Mouse (Mus musculus): ENCODE data around the gene Fbxo6. TPM values are rescaled to one million over a fixed set of nuclear protein-coding genes. Genes with fewer than 3 reads are reported as not detected.
"Not testable (repeated sequence)": the region's sequence is repeated elsewhere in the genome, so short reads cannot be mapped to it uniquely, and the experiment has no call there.

Fbxo6 gene
- polyA plus RNA-seq, 1 experiment from 2014 or later = 11.5 TPM

DNA sequence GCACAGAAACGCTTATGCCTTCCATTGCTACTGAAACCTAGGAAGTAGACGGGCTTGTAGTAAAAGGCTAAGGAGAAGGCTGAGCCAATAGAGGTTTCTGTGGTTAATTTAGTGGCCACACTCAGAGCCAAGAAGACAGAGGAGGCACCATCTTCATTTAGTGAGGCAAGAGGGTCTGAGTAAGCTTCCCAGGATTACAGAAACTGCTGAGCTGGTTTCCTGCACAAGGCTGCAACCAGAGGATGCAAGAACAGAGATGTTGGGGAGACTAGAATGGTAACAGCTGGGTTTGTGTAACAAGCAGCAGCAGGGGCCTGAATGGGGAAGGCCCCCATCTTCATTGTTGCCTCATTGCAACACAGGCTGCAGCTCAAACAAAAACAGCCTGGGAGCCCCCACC lies 23.3 kb downstream of the Fbxo6 start:
- H3K9me3 ChIP-seq (ENCODE audit: control insufficient read depth, low read length) = no peaks in the 10 kb centered on the region; the same call in 1 of the 2 replicates
- H3K4me3 ChIP-seq (ENCODE audit: low read depth, low read length) = no peak overlapping the region
- 68% methylated on average over 2 of the region's 2 CpGs for WGBS
- H3K9ac ChIP-seq (ENCODE audit: low read length) = no peak overlapping the region
- ATAC-seq (ENCODE audit: insufficient number of reproducible peaks, low FRiP score, low TSS enrichment, low read depth) (no peak), DNase-seq (ENCODE audit: low spot score) (no peak)
- H3K27ac ChIP-seq (replicated peaks; ENCODE audit: low read depth, low read length) = no peak overlapping the region
- H3K36me3 ChIP-seq (ENCODE audit: control insufficient read depth, insufficient read depth, low read length) = no peaks in the 10 kb centered on the region
- H3K27me3 ChIP-seq (ENCODE audit: control insufficient read depth, insufficient read depth, low read length) = peaks cover 8% of the 10 kb centered on the region; the same call in 1 of the 2 replicates
- H3K4me2 ChIP-seq (ENCODE audit: low read depth, severe bottlenecking) = no peak overlapping the region
- peaks cover 5% of the 10 kb centered on the region for H3K4me1 ChIP-seq (ENCODE audit: control insufficient read depth, insufficient read depth, low read length)

DNA sequence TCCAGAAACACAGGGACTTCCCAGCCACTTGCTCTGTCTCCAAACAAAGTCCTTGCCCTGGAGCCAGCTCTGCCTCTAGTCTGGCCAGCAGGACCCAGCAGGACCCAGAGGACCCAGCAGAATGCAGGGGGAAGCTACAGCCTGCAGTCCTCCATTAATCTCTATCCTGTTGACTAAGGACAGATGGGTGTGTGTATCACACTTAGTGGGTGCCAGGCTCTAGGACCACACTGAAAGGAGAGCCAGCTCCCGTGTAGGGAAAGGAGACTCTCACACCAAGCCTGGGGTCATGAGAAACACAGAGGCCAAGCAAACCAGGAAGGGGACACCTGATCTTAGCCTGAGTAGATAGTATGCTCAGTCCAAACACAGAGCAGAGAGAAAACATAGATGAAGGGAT lies 23.7 kb downstream of the Fbxo6 start:
- WGBS = 64% methylated on average over 1 of the region's 1 CpGs
- H3K27me3 ChIP-seq (ENCODE audit: control insufficient read depth, insufficient read depth, low read length) = peaks cover 8% of the 10 kb centered on the region; the same call in 1 of the 2 replicates
- H3K4me1 ChIP-seq (ENCODE audit: control insufficient read depth, insufficient read depth, low read length) = peaks cover 5% of the 10 kb centered on the region
- H3K9me3 ChIP-seq (ENCODE audit: control insufficient read depth, low read length) = no peaks in the 10 kb centered on the region
- H3K4me3 ChIP-seq (ENCODE audit: low read depth, low read length) = no peak overlapping the region
- no peak overlapping the region for H3K27ac ChIP-seq (replicated peaks; ENCODE audit: low read depth, low read length)
- no peak overlapping the region for H3K9ac ChIP-seq (ENCODE audit: low read length)
- no peak for DNase-seq (ENCODE audit: low spot score)
- no peak overlapping the region for H3K4me2 ChIP-seq (ENCODE audit: low read depth, severe bottlenecking)
- ATAC-seq (ENCODE audit: insufficient number of reproducible peaks, low FRiP score, low TSS enrichment, low read depth) = no peak
- no peaks in the 10 kb centered on the region for H3K36me3 ChIP-seq (ENCODE audit: control insufficient read depth, insufficient read depth, low read length)

DNA sequence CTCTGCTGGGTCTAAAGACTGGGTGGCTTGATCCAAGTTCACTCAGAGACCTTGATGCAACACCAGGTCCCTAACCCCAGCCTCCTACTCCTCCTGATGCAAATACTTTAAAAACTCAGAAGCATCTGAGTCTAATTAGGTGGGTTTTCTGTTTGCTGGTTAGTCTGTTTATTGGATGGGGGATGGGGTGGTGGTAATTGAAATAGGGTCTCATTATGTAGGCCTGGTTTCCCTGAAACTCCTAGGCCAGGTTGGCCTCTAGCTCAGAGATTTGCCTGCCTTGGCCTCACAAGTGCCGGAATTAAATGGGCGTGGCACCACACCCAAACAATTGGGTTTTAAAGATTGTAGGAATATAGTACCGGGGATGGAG lies 29.3 kb downstream of the Fbxo6 start:
- 27% methylated on average over 3 of the region's 3 CpGs for WGBS
- no peak for DNase-seq (ENCODE audit: low spot score)
- Histone ChIP-seq H3K27me3 (ENCODE audit: control insufficient read depth, insufficient read depth, low read length) (no peaks in the 10 kb centered on the region), H3K9me3 (ENCODE audit: control insufficient read depth, low read length) (no peaks in the 10 kb centered on the region), H3K9ac (ENCODE audit: low read length) (peak overlapping the region; percentile 17; the same call in 1 of the 2 replicates), H3K36me3 (ENCODE audit: control insufficient read depth, insufficient read depth, low read length) (no peaks in the 10 kb centered on the region), H3K4me1 (ENCODE audit: control insufficient read depth, insufficient read depth, low read length) (peaks cover 6% of the 10 kb centered on the region), H3K4me3 (ENCODE audit: low read depth, low read length) (no peak overlapping the region), H3K4me2 (ENCODE audit: low read depth, severe bottlenecking) (peak overlapping the region; percentile 14; the same call in 1 of the 2 replicates), H3K27ac (replicated peaks; ENCODE audit: low read depth, low read length) (peak overlapping the region; percentile 82)
- peak; percentile 53 for ATAC-seq (ENCODE audit: insufficient number of reproducible peaks, low FRiP score, low TSS enrichment, low read depth)

DNA sequence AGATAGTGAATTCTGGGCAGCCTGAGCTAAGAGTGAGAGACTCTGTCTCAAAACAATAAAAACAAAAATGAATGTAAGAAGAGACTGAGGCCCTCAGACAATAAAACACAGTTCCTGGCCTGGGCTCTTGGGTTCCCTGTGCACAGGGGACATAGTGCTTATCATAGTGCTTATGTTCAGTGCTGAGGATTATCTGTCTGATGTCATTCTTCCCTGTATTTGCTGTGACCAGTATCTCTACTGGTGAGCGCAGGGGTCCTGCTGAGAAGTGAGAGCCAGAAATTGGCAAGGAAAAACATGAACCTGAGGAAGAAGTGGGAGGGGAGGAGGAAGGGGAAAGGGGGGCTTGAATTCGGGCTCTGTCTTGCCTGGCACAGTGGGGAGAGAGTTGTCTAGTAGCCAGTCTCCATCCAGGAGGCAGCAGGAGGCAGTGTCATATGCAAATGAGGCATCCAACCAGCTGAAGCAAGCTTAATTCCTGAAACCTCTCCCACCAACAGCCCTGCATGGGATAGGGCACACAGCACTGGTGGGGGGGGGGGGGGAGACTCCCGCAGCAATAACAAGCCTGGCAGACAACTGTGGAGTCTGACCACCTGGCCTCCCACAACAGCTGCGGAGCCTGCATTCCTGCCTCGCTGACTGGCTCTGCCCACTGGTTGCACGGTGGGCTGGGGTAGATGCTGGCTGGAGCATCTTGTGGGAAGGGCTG lies 29.8 kb downstream of the Fbxo6 start:
- Histone ChIP-seq H3K4me3 (ENCODE audit: low read depth, low read length) (0 out of 2 replicates have a peak overlapping the region, but pooled peaks have one; percentile 3), H3K4me2 (ENCODE audit: low read depth, severe bottlenecking) (peak overlapping the region; percentile 14), H3K4me1 (ENCODE audit: control insufficient read depth, insufficient read depth, low read length) (peaks cover 6% of the 10 kb centered on the region), H3K9ac (ENCODE audit: low read length) (peak overlapping the region; percentile 17; the same call in 1 of the 2 replicates), H3K27ac (replicated peaks; ENCODE audit: low read depth, low read length) (peak overlapping the region; percentile 82), H3K36me3 (ENCODE audit: control insufficient read depth, insufficient read depth, low read length) (no peaks in the 10 kb centered on the region), H3K27me3 (ENCODE audit: control insufficient read depth, insufficient read depth, low read length) (no peaks in the 10 kb centered on the region), H3K9me3 (ENCODE audit: control insufficient read depth, low read length) (no peaks in the 10 kb centered on the region)
- WGBS = 6% methylated on average over 6 of the region's 6 CpGs
- peak; percentile 81 for DNase-seq (ENCODE audit: low spot score)
- ATAC-seq (ENCODE audit: insufficient number of reproducible peaks, low FRiP score, low TSS enrichment, low read depth) = peak; percentile 86

DNA sequence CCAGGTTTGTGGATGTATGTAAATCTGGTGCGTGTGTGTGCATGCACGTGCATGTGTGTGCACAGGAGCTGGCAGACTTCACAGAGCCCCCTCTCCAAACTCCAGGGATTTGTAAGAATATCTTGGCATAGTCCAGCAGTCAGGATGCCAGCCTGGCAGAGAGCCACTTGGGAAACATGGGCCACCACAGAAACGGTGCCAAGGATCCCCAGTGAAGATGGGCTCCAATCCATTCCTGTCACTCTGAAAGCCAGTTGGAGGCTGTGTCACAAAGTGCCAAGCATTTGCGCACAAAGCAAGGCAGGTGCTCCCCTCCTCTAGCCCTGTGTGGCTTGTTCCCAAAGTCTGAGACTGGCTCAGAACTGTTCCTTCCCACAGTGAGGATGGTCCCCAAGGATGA lies 30.6 kb downstream of the Fbxo6 start:
- no peak for DNase-seq (ENCODE audit: low spot score)
- Histone ChIP-seq H3K4me2 (ENCODE audit: low read depth, severe bottlenecking) (no peak overlapping the region), H3K4me1 (ENCODE audit: control insufficient read depth, insufficient read depth, low read length) (peaks cover 6% of the 10 kb centered on the region), H3K9me3 (ENCODE audit: control insufficient read depth, low read length) (0 out of 2 replicates have a peak, but pooled peaks cover 2% of the 10 kb centered on the region), H3K9ac (ENCODE audit: low read length) (no peak overlapping the region), H3K27ac (replicated peaks; ENCODE audit: low read depth, low read length) (peak overlapping the region; percentile 82; the same call in 1 of the 2 replicates), H3K4me3 (ENCODE audit: low read depth, low read length) (no peak overlapping the region), H3K27me3 (ENCODE audit: control insufficient read depth, insufficient read depth, low read length) (no peaks in the 10 kb centered on the region), H3K36me3 (ENCODE audit: control insufficient read depth, insufficient read depth, low read length) (no peaks in the 10 kb centered on the region)
- 86% methylated on average over 4 of the region's 4 CpGs for WGBS
- ATAC-seq (ENCODE audit: insufficient number of reproducible peaks, low FRiP score, low TSS enrichment, low read depth) = no peak

DNA sequence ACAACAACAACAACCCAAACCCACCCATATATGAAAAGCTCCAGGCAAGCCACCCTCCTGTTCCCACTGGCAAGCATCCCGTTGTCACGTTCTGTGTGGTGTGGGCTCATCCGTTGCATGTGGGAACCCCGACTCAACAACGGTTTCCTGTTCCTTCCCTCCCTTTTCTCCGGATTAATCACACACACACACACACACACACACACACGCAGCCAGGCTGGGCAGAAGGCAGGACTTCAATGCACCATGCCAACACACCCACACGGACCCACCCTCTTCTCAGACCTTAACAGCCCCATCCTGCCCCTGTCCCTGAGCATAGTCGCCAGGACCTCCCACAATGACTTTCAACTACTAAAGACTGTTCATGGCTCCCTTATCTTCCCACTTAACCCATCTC lies 31.4 kb downstream of the Fbxo6 start:
- Histone ChIP-seq H3K4me2 (ENCODE audit: low read depth, severe bottlenecking) (no peak overlapping the region), H3K27me3 (ENCODE audit: control insufficient read depth, insufficient read depth, low read length) (no peaks in the 10 kb centered on the region), H3K4me1 (ENCODE audit: control insufficient read depth, insufficient read depth, low read length) (peaks cover 6% of the 10 kb centered on the region), H3K4me3 (ENCODE audit: low read depth, low read length) (no peak overlapping the region), H3K36me3 (ENCODE audit: control insufficient read depth, insufficient read depth, low read length) (no peaks in the 10 kb centered on the region), H3K9me3 (ENCODE audit: control insufficient read depth, low read length) (0 out of 2 replicates have a peak, but pooled peaks cover 2% of the 10 kb centered on the region), H3K9ac (ENCODE audit: low read length) (no peak overlapping the region), H3K27ac (replicated peaks; ENCODE audit: low read depth, low read length) (no peak overlapping the region)
- DNase-seq (ENCODE audit: low spot score) (no peak), ATAC-seq (ENCODE audit: insufficient number of reproducible peaks, low FRiP score, low TSS enrichment, low read depth) (no peak)
- 84% methylated on average over 9 of the region's 9 CpGs for WGBS

DNA sequence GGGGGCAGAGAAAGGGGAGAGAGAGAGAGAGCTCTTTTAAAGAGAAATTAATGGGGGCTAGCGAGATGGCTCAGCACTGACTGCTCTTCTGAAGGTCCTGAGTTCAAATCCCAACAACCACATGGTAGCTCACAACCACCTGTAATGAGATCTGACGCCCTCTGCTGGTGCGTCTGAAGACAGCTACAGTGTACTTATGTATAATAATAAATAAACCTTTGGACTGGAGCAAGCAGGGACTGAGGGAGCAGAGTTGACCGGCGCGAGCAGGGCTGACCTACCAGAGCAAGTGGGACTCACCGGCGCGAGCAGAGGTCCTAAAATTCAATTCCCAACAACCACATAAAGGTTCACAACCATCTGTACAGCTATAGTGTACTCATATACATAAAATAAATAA lies 32.4 kb downstream of the Fbxo6 start:
- peaks cover 11% of the 10 kb centered on the region for H3K4me1 ChIP-seq (ENCODE audit: control insufficient read depth, insufficient read depth, low read length)
- 90% methylated on average over 9 of the region's 9 CpGs for WGBS
- not testable (repeated sequence) for ATAC-seq (ENCODE audit: insufficient number of reproducible peaks, low FRiP score, low TSS enrichment, low read depth); H3K4me3 ChIP-seq (ENCODE audit: low read depth, low read length); H3K9ac ChIP-seq (ENCODE audit: low read length); H3K4me2 ChIP-seq (ENCODE audit: low read depth, severe bottlenecking); H3K36me3 ChIP-seq (ENCODE audit: control insufficient read depth, insufficient read depth, low read length); H3K9me3 ChIP-seq (ENCODE audit: control insufficient read depth, low read length); DNase-seq (ENCODE audit: low spot score); H3K27ac ChIP-seq (replicated peaks; ENCODE audit: low read depth, low read length); H3K27me3 ChIP-seq (ENCODE audit: control insufficient read depth, insufficient read depth, low read length)

DNA sequence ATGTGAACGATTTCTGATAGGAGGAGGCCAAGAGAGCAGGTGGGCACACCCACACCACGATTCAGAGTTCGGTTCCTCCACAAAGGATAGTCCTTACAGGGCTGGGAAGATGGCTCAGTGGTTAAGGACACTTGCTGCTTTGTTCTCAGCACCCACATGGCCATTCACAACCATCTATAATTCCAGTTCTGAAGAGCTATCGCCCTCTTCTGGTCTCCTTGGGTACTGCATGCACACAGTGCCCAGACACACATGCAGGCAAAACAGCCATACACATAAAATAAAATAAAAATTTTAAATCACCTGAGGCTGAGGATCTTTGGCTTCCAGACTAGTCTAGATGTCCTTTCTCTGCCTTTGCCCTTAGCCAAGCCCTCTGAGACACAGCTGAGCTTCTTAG lies 34.5 kb downstream of the Fbxo6 start:
- no peak overlapping the region for H3K9ac ChIP-seq (ENCODE audit: low read length)
- H3K36me3 ChIP-seq (ENCODE audit: control insufficient read depth, insufficient read depth, low read length) = no peaks in the 10 kb centered on the region
- H3K4me3 ChIP-seq (ENCODE audit: low read depth, low read length) = no peak overlapping the region
- peaks cover 8% of the 10 kb centered on the region for H3K4me1 ChIP-seq (ENCODE audit: control insufficient read depth, insufficient read depth, low read length)
- no peaks in the 10 kb centered on the region for H3K27me3 ChIP-seq (ENCODE audit: control insufficient read depth, insufficient read depth, low read length)
- H3K27ac ChIP-seq (replicated peaks; ENCODE audit: low read depth, low read length) = no peak overlapping the region
- DNase-seq (ENCODE audit: low spot score) = no peak
- 76% methylated on average over 4 of the region's 4 CpGs for WGBS
- H3K9me3 ChIP-seq (ENCODE audit: control insufficient read depth, low read length) = 0 out of 2 replicates have a peak, but pooled peaks cover 2% of the 10 kb centered on the region
- ATAC-seq (ENCODE audit: insufficient number of reproducible peaks, low FRiP score, low TSS enrichment, low read depth) = no peak
- no peak overlapping the region for H3K4me2 ChIP-seq (ENCODE audit: low read depth, severe bottlenecking)
